Comparison of ENCODE assay signal across 24 mouse cellular contexts in genomic region chr17:78303053-78303452, GRCm38 (mm10).
DNase-seq lines count a peak whose midpoint lies in the region; ATAC-seq lines count a peak whose summit lies in the region.
"Had no signal": no experiment of that assay in that cellular context is flagged by ENCODE, and none has a peak within 500 bp of the region (broad histone marks: within the 10 kb centered on the region; RNA-seq: fewer than 3 reads in every experiment).

No protein-coding gene starts in this region.

- H3K9ac ChIP-seq in liver, embryonic 13.5 days, result 0 out of 2 replicates have a peak overlapping the region, but pooled peaks have one; percentile 5
- no peak overlapping the region for H3K9ac ChIP-seq in kidney, embryonic 16.5 days (replicated peaks; ENCODE audit: low read length)
- no peak overlapping the region for H3K9ac ChIP-seq in kidney, embryonic 14.5 days (ENCODE audit: low read depth, low read length)
- H3K9ac ChIP-seq: forebrain, embryonic 13.5 days; intestine, embryonic 15.5 days; limb, embryonic 13.5 days; lung, embryonic 14.5 days; midbrain, embryonic 12.5 days; neural tube, embryonic 15.5 days had no signal

- DNase-seq in c-Kit-positive CD71-positive TER-119-negative erythroid progenitor cells, embryonic 14.5 days (ENCODE audit: low read depth), result peak; percentile 72
- peak; percentile 49 for DNase-seq in liver, embryonic 13.5 days
- DNase-seq in left cerebral cortex, adult 18-20 months (ENCODE audit: low spot score in 2 of 2), result no peak
- DNase-seq: cerebellum, adult 11 months; cerebellum, postnatal 25 days; gastrocnemius, adult 2 months; kidney, adult 8-10 months; kidney, postnatal 36 days; layer of hippocampus, postnatal 36 days; lung, embryonic 14.5 days; lung, postnatal 36 days; thymus, postnatal 14 days had no signal

- peak overlapping the region; percentile 10 for H3K4me3 ChIP-seq in megakaryocyte, embryonic 14.5 days (replicated peaks)
- H3K4me3 ChIP-seq in liver, embryonic 13.5 days (replicated peaks), result no peak overlapping the region
- H3K4me3 ChIP-seq in kidney, embryonic 16.5 days (ENCODE audit: low read length), result no peak overlapping the region
- no peak overlapping the region for H3K4me3 ChIP-seq in kidney, embryonic 14.5 days (ENCODE audit: low read length)
- H3K4me3 ChIP-seq: forebrain, embryonic 13.5 days; gastrocnemius, adult 2 months; hindbrain, embryonic 10.5 days; intestine, embryonic 15.5 days; limb, embryonic 13.5 days; midbrain, embryonic 12.5 days; neural tube, embryonic 15.5 days had no signal

- H3K4me1 ChIP-seq in megakaryocyte, embryonic 14.5 days, result peaks cover 62% of the 10 kb centered on the region
- peaks cover 49% of the 10 kb centered on the region for H3K4me1 ChIP-seq in liver, embryonic 13.5 days (replicated peaks)
- H3K4me1 ChIP-seq in kidney, embryonic 16.5 days (ENCODE audit: insufficient read depth, low read length), result peaks cover 6% of the 10 kb centered on the region; the same call in 1 of the 2 replicates
- no peaks in the 10 kb centered on the region for H3K4me1 ChIP-seq in kidney, embryonic 14.5 days (ENCODE audit: control insufficient read depth, insufficient read depth, low read length)
- H3K4me1 ChIP-seq: forebrain, embryonic 13.5 days; neural tube, embryonic 15.5 days had no signal

- no peaks in the 10 kb centered on the region for H3K27me3 ChIP-seq in megakaryocyte, embryonic 14.5 days (replicated peaks)
- no peaks in the 10 kb centered on the region for H3K27me3 ChIP-seq in liver, embryonic 13.5 days
- H3K27me3 ChIP-seq in kidney, embryonic 16.5 days (ENCODE audit: insufficient read depth, low read length), result no peaks in the 10 kb centered on the region
- no peaks in the 10 kb centered on the region for H3K27me3 ChIP-seq in kidney, embryonic 14.5 days (ENCODE audit: control insufficient read depth, insufficient read depth, low read length)
- H3K27me3 ChIP-seq: forebrain, embryonic 13.5 days; intestine, embryonic 15.5 days; limb, embryonic 13.5 days; midbrain, embryonic 12.5 days; neural tube, embryonic 15.5 days had no signal

- H3K27ac ChIP-seq in liver, embryonic 13.5 days, result peak overlapping the region; percentile 65
- no peak overlapping the region for H3K27ac ChIP-seq in kidney, embryonic 16.5 days (ENCODE audit: low read length)
- no peak overlapping the region for H3K27ac ChIP-seq in kidney, embryonic 14.5 days (ENCODE audit: low read depth, low read length)
- H3K27ac ChIP-seq: forebrain, embryonic 13.5 days; gastrocnemius, adult 2 months; hindbrain, embryonic 10.5 days; intestine, embryonic 15.5 days; limb, embryonic 13.5 days; midbrain, embryonic 12.5 days; neural tube, embryonic 15.5 days had no signal

- H3K36me3 ChIP-seq in megakaryocyte, embryonic 14.5 days (replicated peaks; ENCODE audit: low read length), result peaks cover 26% of the 10 kb centered on the region
- no peaks in the 10 kb centered on the region for H3K36me3 ChIP-seq in liver, embryonic 13.5 days
- peaks cover 5% of the 10 kb centered on the region; the same call in 1 of the 2 replicates for H3K36me3 ChIP-seq in kidney, embryonic 16.5 days (ENCODE audit: insufficient read depth, low read length)
- H3K36me3 ChIP-seq in kidney, embryonic 14.5 days (ENCODE audit: control insufficient read depth, insufficient read depth, low read length), result 0 out of 2 replicates have a peak, but pooled peaks cover 5% of the 10 kb centered on the region
- H3K36me3 ChIP-seq: intestine, embryonic 15.5 days; neural tube, embryonic 15.5 days had no signal

- H3K9me3 ChIP-seq in megakaryocyte, embryonic 14.5 days, result no peaks in the 10 kb centered on the region
- H3K9me3 ChIP-seq in liver, embryonic 13.5 days (replicated peaks), result no peaks in the 10 kb centered on the region
- H3K9me3 ChIP-seq in kidney, embryonic 16.5 days (ENCODE audit: low read length), result no peaks in the 10 kb centered on the region
- H3K9me3 ChIP-seq in kidney, embryonic 14.5 days (ENCODE audit: control insufficient read depth, low read length), result no peaks in the 10 kb centered on the region
- H3K9me3 ChIP-seq: forebrain, embryonic 13.5 days; hindbrain, embryonic 10.5 days; intestine, embryonic 15.5 days; limb, embryonic 13.5 days; midbrain, embryonic 12.5 days; neural tube, embryonic 15.5 days had no signal

- ATAC-seq in megakaryocyte, adult 5-6 weeks (ENCODE audit: poor library complexity, severe bottlenecking), result no peak
- peak; percentile 94 for ATAC-seq in liver, embryonic 13.5 days (ENCODE audit: low read depth)
- peak; percentile 77 for ATAC-seq in megakaryocyte-erythroid progenitor cell, adult 5-6 weeks (replicated peaks; ENCODE audit: low FRiP score, low TSS enrichment, poor library complexity, severe bottlenecking)
- ATAC-seq in kidney, embryonic 16.5 days (ENCODE audit: low FRiP score, low TSS enrichment), result no peak
- ATAC-seq in kidney, embryonic 14.5 days (ENCODE audit: low FRiP score, low TSS enrichment), result no peak
- ATAC-seq: forebrain, embryonic 13.5 days; hindbrain, embryonic 16.5 days; intestine, embryonic 15.5 days had no signal

- WGBS in liver, embryonic 13.5 days (ENCODE audit: insufficient replicate concordance), result 32% methylated on average over 2 of the region's 2 CpGs
- 81% methylated on average over 2 of the region's 2 CpGs for WGBS in kidney, embryonic 16.5 days
- 91% methylated on average over 2 of the region's 2 CpGs for WGBS in kidney, embryonic 14.5 days

- peak overlapping the region; percentile 21 for H3K4me2 ChIP-seq in liver, embryonic 13.5 days
- H3K4me2 ChIP-seq in kidney, embryonic 16.5 days (replicated peaks; ENCODE audit: low read depth, low read length), result no peak overlapping the region
- H3K4me2 ChIP-seq in kidney, embryonic 14.5 days (replicated peaks; ENCODE audit: low read depth, low read length), result no peak overlapping the region
- H3K4me2 ChIP-seq: forebrain, embryonic 13.5 days; intestine, embryonic 15.5 days; limb, embryonic 13.5 days; lung, embryonic 14.5 days; midbrain, embryonic 12.5 days; neural tube, embryonic 15.5 days had no signal

Comparison
In these comparisons a context has a peak if more than half of its experiments do, and no peak if none do; other contexts are left out.
1. ATAC-seq: peak in liver, embryonic 13.5 days (single experiment) and megakaryocyte-erythroid progenitor cell, adult 5-6 weeks (single experiment); none in megakaryocyte, adult 5-6 weeks (single experiment), kidney, embryonic 16.5 days (single experiment) and kidney, embryonic 14.5 days (single experiment).
2. DNase-seq: peak in c-Kit-positive CD71-positive TER-119-negative erythroid progenitor cells, embryonic 14.5 days (single experiment) and liver, embryonic 13.5 days (single experiment); none in left cerebral cortex, adult 18-20 months (0 of 2).